In the genomic region with DNA sequence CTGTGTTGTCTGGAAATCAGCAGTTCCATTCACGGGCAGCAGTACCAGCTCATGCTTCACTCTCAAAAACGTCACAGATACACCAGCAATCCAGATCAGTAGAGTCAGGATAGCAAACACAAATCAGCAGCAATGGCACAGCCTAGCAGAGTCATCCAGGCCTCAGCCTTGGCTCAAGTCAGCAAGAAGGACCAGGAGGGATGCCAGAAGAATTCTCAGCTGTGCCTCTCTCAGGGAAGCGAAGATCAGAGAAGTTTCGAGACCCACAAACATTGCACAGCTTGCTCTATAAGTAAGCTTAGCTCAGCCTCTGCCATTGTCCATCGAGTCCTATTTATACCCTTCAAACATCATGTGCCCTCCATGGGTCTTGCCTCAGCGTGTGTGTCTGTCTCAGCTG, we compare ENCODE assay signal across 19 mouse cellular contexts. TPM values are rescaled to one million over a fixed set of nuclear protein-coding genes. Genes with fewer than 3 reads are reported as not detected.
DNase-seq lines count a peak whose midpoint lies in the region; TF ChIP-seq lines count a peak whose summit lies in the region.
"Had no signal": no experiment of that assay in that cellular context is flagged by ENCODE, and none has a peak within 500 bp of the region (broad histone marks: within the 10 kb centered on the region; RNA-seq: fewer than 3 reads in every experiment).

No protein-coding gene starts in this region.

- 19% methylated on average over 6 of the region's 6 CpGs for WGBS in cerebellum, adult 2 months

- no peak for TF ChIP-seq CTCF in cerebellum, adult 2 months (IDR thresholded peaks at IDR 0.05; ENCODE audit: borderline replicate concordance, insufficient read depth, low read depth, low read length)

- H3K4me3 ChIP-seq in cerebellum, adult 2 months (replicated peaks; ENCODE audit: insufficient read depth, low read depth, low read length), result no peak overlapping the region
- H3K4me3 ChIP-seq: embryonic facial prominence, embryonic 12.5 days; forebrain, embryonic 15.5 days; heart, embryonic 10.5 days; hindbrain, embryonic 13.5 days; intestine, embryonic 15.5 days had no signal

- H3K4me1 ChIP-seq in cerebellum, adult 2 months (ENCODE audit: control insufficient read depth, insufficient read depth, low read length), result peaks cover 13% of the 10 kb centered on the region
- H3K4me1 ChIP-seq: embryonic facial prominence, embryonic 12.5 days; forebrain, embryonic 15.5 days; heart, embryonic 10.5 days; hindbrain, embryonic 13.5 days; intestine, embryonic 15.5 days had no signal

- peak overlapping the region; percentile 91 for H3K27ac ChIP-seq in cerebellum, adult 2 months (ENCODE audit: insufficient read depth, low read length)
- H3K27ac ChIP-seq: embryonic facial prominence, embryonic 12.5 days; forebrain, embryonic 15.5 days; heart, embryonic 10.5 days; hindbrain, embryonic 13.5 days; intestine, embryonic 15.5 days had no signal

- TF ChIP-seq POLR2A in cerebellum, adult 2 months (IDR thresholded peaks at IDR 0.05; ENCODE audit: borderline replicate concordance, insufficient read depth, low read length), result no peak

- peak; percentile 62 for DNase-seq in cerebellum, adult 11-12 months
- no peak for DNase-seq in cerebellum, postnatal 4 days (ENCODE audit: low spot score in 2 of 2)
- DNase-seq in cerebellum, adult 2 months, result peak; percentile 55 to 62
- peak; percentile 55 to 62 for DNase-seq in cerebellum, postnatal 10 days
- no peak for DNase-seq in urinary bladder, postnatal 25 days (ENCODE audit: low spot score)
- DNase-seq in thymus, postnatal 0 days (ENCODE audit: low spot score), result no peak
- DNase-seq in c-Kit-positive CD71-positive TER-119-positive erythroid progenitor cells, embryonic 14.5 days (ENCODE audit: low spot score), result no peak
- DNase-seq: adrenal gland, adult 2 months; adrenal gland, postnatal 25 days; gastrocnemius, postnatal 10 days; heart, adult 18-20 months; heart, postnatal 10 days; kidney, adult 18-20 months had no signal

- no peaks in the 10 kb centered on the region for H3K27me3 ChIP-seq in cerebellum, adult 2 months (ENCODE audit: control insufficient read depth, insufficient read depth, low read length)
- H3K27me3 ChIP-seq: embryonic facial prominence, embryonic 12.5 days; forebrain, embryonic 15.5 days; hindbrain, embryonic 13.5 days; intestine, embryonic 15.5 days; Patski had no signal

RNA-seq across cellular contexts. Expression of a gene that starts 8.1 kb away (rescaled TPM):
- polyA plus RNA-seq in cerebellum, adult 2 months (2012; rRNA removed), result 64.9 and 67.0 TPM in 2 replicates
- polyA plus RNA-seq in thymus, postnatal 0 days (2015; fragmentation: Nextera tagmentation; extraction: Ambion mirVana), result 43.0 and 51.4 TPM in 2 replicates

RNA-seq across cellular contexts. Expression of a gene that starts 40.5 kb away (rescaled TPM):
- polyA plus RNA-seq in cerebellum, adult 2 months (2012; rRNA removed), result 69.7 and 70.9 TPM in 2 replicates
- polyA plus RNA-seq in thymus, postnatal 0 days (2015; fragmentation: Nextera tagmentation; extraction: Ambion mirVana), result 61.8 and 64.1 TPM in 2 replicates

RNA-seq across cellular contexts. Expression of a gene that starts 50.4 kb away (rescaled TPM):
- polyA plus RNA-seq in cerebellum, adult 2 months (2012; rRNA removed), result 14.6 and 15.2 TPM in 2 replicates
- 92.2 and 93.4 TPM in 2 replicates for polyA plus RNA-seq in thymus, postnatal 0 days (2015; fragmentation: Nextera tagmentation; extraction: Ambion mirVana)

Comparison
In these comparisons a context has a peak if more than half of its experiments do, and no peak if none do; other contexts are left out.
1. DNase-seq: peak in cerebellum, adult 11-12 months (single experiment), cerebellum, adult 2 months (2 of 2) and cerebellum, postnatal 10 days (2 of 2); none in cerebellum, postnatal 4 days (0 of 2), urinary bladder, postnatal 25 days (single experiment), thymus, postnatal 0 days (single experiment) and c-Kit-positive CD71-positive TER-119-positive erythroid progenitor cells, embryonic 14.5 days (single experiment).